Mouse (Mus musculus) ES-Bruce4 (cell line): ENCODE measurements around the gene Oaz2. TPM values are rescaled to one million over a fixed set of nuclear protein-coding genes. Genes with fewer than 3 reads are reported as not detected.
"Not testable (repeated sequence)": the region's sequence is repeated elsewhere in the genome, so short reads cannot be mapped to it uniquely, and the experiment has no call there.

ENCODE experiments used
- H3K27ac ChIP-seq: 2 replicates; pipeline ENCODE4 v1.5.1; 2012; ENCODE audit warnings: low read length, inconsistent platforms; ENCODE audit not compliant: insufficient read depth
- H3K27me3 ChIP-seq: 2 replicates; pipeline ENCODE4 v1.6.1; 2012; ENCODE audit warnings: mild to moderate bottlenecking, low read length, inconsistent platforms; ENCODE audit not compliant: control insufficient read depth, poor library complexity, insufficient read depth, severe bottlenecking
- H3K36me3 ChIP-seq: 2 replicates; pipeline ENCODE4 v1.6.1; 2012; ENCODE audit warnings: inconsistent platforms, mild to moderate bottlenecking, low read length, moderate library complexity; ENCODE audit not compliant: control insufficient read depth, poor library complexity, insufficient read depth, severe bottlenecking
- H3K4me1 ChIP-seq: one replicate; pipeline ENCODE4 v1.8.1; 2011; ENCODE audit warnings: low read length; ENCODE audit not compliant: control insufficient read depth, insufficient read depth
- H3K4me3 ChIP-seq: 2 replicates; pipeline ENCODE4 v1.5.1; 2011; ENCODE audit warnings: low read depth, mild to moderate bottlenecking, low read length
- H3K9ac ChIP-seq: 2 replicates; pipeline ENCODE4 v1.6.1; 2012; ENCODE audit warnings: low read depth, mild to moderate bottlenecking, inconsistent platforms; ENCODE audit not compliant: poor library complexity, severe bottlenecking
- H3K9me3 ChIP-seq: replicated peaks from 2 replicates; pipeline ENCODE4 v1.6.1; 2012; ENCODE audit warnings: mild to moderate bottlenecking, low read length, inconsistent platforms; ENCODE audit not compliant: control insufficient read depth, poor library complexity, insufficient read depth, severe bottlenecking
- CTCF ChIP-seq: IDR thresholded peaks from one replicate; pipeline ENCODE4 v1.8.1; 2011; ENCODE audit warnings: low read depth, low read length
- EP300 ChIP-seq: IDR thresholded peaks from 2 replicates; pipeline ENCODE4 v1.6.1; 2011; ENCODE audit warnings: low read depth, low read length; ENCODE audit not compliant: insufficient read depth
- POLR2A ChIP-seq: IDR thresholded peaks from one replicate; pipeline ENCODE4 v1.8.1; 2011; ENCODE audit warnings: low read length; ENCODE audit not compliant: insufficient read depth
- polyA plus RNA-seq: library from polyadenylated mRNA; stranded (reverse); fragments of >200 nt; gene quantifications from 2 replicates; pipeline ENCODE4 v1.2.4, GENCODE M21; 2011; ENCODE audit warnings: low read depth; ENCODE audit not compliant: missing spikeins, insufficient read depth, insufficient read length

Gene Oaz2
- polyA plus RNA-seq, 1 experiment = 81.5 TPM

DNA sequence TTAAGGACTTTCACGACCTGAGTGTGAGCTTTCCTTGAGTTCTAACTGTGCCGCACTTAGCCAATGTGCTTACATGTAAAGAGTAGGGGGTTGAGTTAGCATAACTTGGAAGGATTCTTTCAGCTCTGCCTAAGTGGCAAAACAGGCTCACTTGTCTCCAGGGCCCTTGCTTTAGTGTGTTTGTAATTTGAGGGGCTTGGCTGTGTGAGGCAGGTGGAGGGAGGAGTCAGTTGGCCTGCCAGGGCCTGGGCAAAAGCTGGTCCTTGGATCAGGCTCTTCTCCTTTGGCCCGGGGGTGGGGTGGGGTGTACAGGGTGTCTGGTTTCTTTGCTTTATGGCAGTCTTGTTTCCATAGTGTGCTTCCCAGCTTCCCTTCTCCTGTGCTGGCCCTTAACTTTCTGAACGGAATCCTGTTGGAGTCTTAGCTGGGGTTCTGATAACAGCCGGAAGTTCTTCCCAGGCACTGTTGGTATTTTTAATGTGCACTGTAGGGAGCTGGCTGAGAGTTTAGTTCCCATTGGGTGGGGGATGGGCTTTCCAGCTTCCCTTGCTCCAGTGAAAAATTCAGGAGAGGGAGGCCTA lies 11.5 kb downstream of the Oaz2 start:
- Histone ChIP-seq H3K9me3 (no peaks in the 10 kb centered on the region), H3K27me3 (no peaks in the 10 kb centered on the region), H3K9ac (peak overlapping the region; percentile 29; the same call in 1 of the 2 replicates), H3K36me3 (no peaks in the 10 kb centered on the region), H3K27ac (peak overlapping the region; percentile 80), H3K4me1 (peaks cover 3% of the 10 kb centered on the region), H3K4me3 (no peak overlapping the region; the same call in 1 of the 2 replicates)
- TF ChIP-seq EP300 (0 out of 2 replicates have a peak, but pooled peaks have one; percentile 52), CTCF (no peak)

DNA sequence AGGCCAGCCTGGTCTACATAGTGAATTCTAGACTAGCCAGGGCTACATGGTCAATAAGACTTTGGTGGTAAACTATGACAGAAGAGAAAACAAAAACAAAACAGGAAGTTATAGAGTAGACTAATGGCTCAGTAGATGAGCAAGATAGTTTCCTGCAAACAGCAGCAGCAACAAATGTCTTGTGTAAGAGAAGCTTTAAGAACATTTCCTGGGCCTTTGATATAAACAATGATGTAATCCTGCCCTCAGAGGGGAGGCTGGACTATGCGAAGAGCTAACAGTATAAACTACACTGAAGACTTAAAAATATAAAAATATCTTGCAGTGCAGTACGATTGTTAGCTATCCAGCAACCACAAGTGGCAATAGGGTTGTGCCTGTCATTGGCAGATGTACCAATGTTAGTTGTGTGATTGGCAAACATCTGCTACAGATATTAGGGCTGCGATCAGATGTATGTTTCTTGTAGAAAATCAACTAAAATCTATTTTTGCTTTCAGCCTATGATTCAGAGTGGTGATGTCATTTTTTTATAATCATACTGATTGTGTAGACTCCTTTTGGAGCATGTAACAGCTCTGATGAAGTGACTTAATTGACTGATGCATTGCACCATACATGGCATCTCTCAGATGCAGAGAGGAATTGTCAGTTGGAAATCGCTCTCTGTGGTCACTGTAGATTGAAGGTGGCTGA lies 13.3 kb downstream of the Oaz2 start:
- no peak for TF ChIP-seq CTCF
- Histone ChIP-seq H3K27me3 (no peaks in the 10 kb centered on the region), H3K9ac (no peak overlapping the region), H3K27ac (peak overlapping the region; percentile 82), H3K4me3 (no peak overlapping the region), H3K9me3 (no peaks in the 10 kb centered on the region), H3K4me1 (peaks cover 2% of the 10 kb centered on the region), H3K36me3 (no peaks in the 10 kb centered on the region)

DNA sequence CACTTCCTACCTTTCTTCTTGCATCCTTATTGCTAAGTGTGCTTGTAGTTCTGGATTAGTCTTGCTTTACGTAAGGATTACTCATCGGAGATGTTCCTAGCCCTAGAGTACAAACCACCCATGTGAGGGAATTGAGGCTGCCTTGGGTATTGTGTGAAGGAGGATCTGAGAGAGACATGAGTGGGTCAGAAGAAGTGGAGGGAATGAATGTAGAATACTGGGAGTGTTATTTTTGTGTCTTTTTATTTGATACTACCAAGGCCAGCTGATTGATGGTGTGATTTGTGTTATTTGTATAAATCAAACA lies 13.8 kb downstream of the Oaz2 start:
- no peaks in the 10 kb centered on the region for H3K9me3 ChIP-seq
- no peak overlapping the region for H3K4me3 ChIP-seq
- TF ChIP-seq CTCF = no peak
- no peak for TF ChIP-seq EP300
- TF ChIP-seq POLR2A = no peak
- no peak overlapping the region for H3K9ac ChIP-seq
- peak overlapping the region; percentile 82 for H3K27ac ChIP-seq
- H3K36me3 ChIP-seq = peaks cover 5% of the 10 kb centered on the region
- no peaks in the 10 kb centered on the region; the same call in 1 of the 2 replicates for H3K27me3 ChIP-seq
- H3K4me1 ChIP-seq = peaks cover 2% of the 10 kb centered on the region

- H3K9ac ChIP-seq = 0 out of 2 replicates have a peak overlapping the region, but pooled peaks have one; percentile 38
- peaks cover 2% of the 10 kb centered on the region for H3K4me1 ChIP-seq
- H3K36me3 ChIP-seq = peaks cover 7% of the 10 kb centered on the region
- TF ChIP-seq POLR2A = no peak
- TF ChIP-seq EP300 = no peak
- TF ChIP-seq CTCF = no peak
- H3K27ac ChIP-seq = peak overlapping the region; percentile 82
- H3K9me3 ChIP-seq = no peaks in the 10 kb centered on the region
- no peaks in the 10 kb centered on the region; the same call in 1 of the 2 replicates for H3K27me3 ChIP-seq
- H3K4me3 ChIP-seq = no peak overlapping the region
Observed at GRCm38 (mm10) chr9:65682183-65682582, 14.4 kb downstream of the Oaz2 start.

DNA sequence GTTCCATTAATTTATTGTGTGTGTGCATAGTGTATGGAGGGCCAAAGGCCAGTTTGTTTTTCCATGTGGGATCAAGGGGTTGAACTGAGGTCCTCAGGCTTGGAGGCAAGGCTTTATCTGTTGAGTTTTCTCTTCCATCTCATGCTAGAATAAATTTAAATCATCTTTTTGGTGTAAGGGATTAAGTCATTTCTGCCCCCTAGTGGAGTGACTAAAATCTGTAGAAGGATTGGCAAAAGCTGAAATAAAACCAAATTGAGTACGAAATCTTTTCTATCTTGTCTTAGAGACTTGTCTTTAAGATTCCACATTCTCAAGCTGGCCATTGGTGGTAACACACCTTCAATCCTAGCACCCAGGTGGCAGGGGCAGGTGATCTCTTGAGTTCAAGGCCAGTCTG lies 15.2 kb downstream of the Oaz2 start:
- Histone ChIP-seq H3K9ac (0 out of 2 replicates have a peak overlapping the region, but pooled peaks have one; percentile 38), H3K9me3 (no peaks in the 10 kb centered on the region), H3K36me3 (peaks cover 14% of the 10 kb centered on the region), H3K4me1 (peaks cover 2% of the 10 kb centered on the region), H3K27ac (no peak overlapping the region), H3K4me3 (no peak overlapping the region), H3K27me3 (no peaks in the 10 kb centered on the region; the same call in 1 of the 2 replicates)
- TF ChIP-seq EP300 (no peak), CTCF (peak; percentile 6)

GRCm38 (mm10) chr9:65684704-65685103 lies 16.9 kb downstream of the Oaz2 start:
- no peak overlapping the region; the same call in 1 of the 2 replicates for H3K27ac ChIP-seq
- H3K9me3 ChIP-seq = no peaks in the 10 kb centered on the region
- peaks cover 23% of the 10 kb centered on the region for H3K36me3 ChIP-seq
- peaks cover 2% of the 10 kb centered on the region for H3K4me1 ChIP-seq
- no peak overlapping the region for H3K9ac ChIP-seq
- no peaks in the 10 kb centered on the region; the same call in 1 of the 2 replicates for H3K27me3 ChIP-seq
- TF ChIP-seq CTCF = no peak
- no peak overlapping the region for H3K4me3 ChIP-seq

GRCm38 (mm10) chr9:65689869-65690268 lies 22.1 kb downstream of the Oaz2 start:
- Histone ChIP-seq H3K27ac (0 out of 2 replicates have a peak overlapping the region, but pooled peaks have one; percentile 23), H3K36me3 (peaks cover 41% of the 10 kb centered on the region)
- not testable (repeated sequence) for H3K9me3 ChIP-seq, H3K27me3 ChIP-seq, H3K4me1 ChIP-seq, H3K9ac ChIP-seq, H3K4me3 ChIP-seq
